Mouse (Mus musculus): ENCODE results near the gene Syk. TPM values are rescaled to one million over a fixed set of nuclear protein-coding genes. Genes with fewer than 3 reads are reported as not detected.

The Syk gene
- total RNA-seq, 2 experiments from 2014 or later, result 2.8 to 3.9 TPM

DNA sequence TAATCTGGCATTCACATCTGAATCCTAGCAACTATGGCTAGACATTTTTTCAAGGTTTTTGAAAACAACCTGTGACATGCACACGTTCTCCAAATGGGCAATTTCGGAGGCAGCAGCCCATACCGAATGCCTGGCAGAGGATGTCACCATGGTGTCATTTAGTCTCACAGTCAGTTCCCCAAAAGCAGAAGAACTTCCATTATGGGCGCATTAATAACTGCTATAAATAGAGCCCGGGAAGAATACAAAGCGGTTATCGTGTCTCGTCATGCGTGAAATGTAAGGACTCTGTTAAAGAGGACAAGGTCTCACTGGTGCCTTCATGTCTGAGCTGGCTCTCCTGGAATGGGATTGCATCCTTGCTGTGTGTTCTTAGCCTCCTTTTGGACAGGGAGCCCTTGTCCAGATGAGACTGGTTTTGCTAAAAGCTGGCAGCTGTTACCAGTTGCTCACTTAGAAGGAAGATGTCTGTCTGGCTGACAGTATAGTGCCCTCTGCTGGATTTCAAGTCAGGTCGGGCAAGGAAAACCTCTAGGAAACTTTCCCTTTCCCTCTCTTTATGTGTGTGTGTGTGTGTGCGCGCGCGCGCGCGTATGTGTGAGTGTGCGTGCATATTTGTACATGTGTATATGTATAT is 17.8 kb upstream of the Syk start:
- DNase-seq (ENCODE audit: low spot score in 2 of 2), result peak in 1 of 2 experiments; percentile 54
- intact Hi-C loops (cut with DNase I), result loop anchor here (1.0 to 5.0 kb wide), 2 partner anchors 62 to 311 kb away; no protein-coding TSS in a partner anchor

GRCm38 (mm10) chr13:52566188-52566760 is 16.7 kb upstream of the Syk start:
- intact Hi-C loops (cut with DNase I), result loop anchor here (5.0 kb wide), 1 partner anchor 61 kb away; no protein-coding TSS in a partner anchor
- DNase-seq (ENCODE audit: low spot score in 2 of 2), result no peak

GRCm38 (mm10) chr13:52566777-52567176 is 16.2 kb upstream of the Syk start:
- intact Hi-C loops (cut with DNase I), result loop anchor here (5.0 kb wide), 1 partner anchor 61 kb away; no protein-coding TSS in a partner anchor
- no peak for DNase-seq (ENCODE audit: low spot score in 2 of 2)

DNA sequence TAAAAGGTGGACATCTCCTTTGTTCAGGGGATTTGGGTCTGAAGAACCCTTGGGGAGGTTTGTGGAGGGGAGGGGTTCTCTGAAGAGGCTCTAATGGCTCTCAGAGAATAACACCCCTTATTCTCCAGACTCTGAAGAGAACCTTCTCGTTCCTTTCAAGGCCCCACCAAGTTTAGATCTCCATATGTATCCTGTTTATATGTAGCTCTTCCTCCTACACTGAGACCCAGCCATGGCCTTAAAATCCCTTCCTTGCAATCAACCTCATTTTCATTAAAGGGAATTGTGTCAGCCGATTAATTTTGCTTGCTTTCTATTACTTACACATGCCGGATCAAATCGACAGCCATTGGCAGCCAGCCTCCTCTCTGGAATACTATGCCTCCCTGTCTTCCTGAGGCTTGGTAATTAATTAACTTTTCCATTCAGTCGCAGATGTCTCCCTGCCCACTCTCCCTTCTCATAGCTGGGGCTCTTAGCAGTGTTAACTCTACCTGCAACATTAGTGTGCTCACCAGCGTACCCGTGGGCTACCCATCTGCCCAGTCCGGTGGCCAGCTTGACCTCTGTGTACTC is 13.7 kb upstream of the Syk start:
- DNase-seq (ENCODE audit: low spot score in 2 of 2), result no peak
- intact Hi-C loops (cut with DNase I), result loop anchor here (5.0 kb wide), 1 partner anchor 58 kb away; no protein-coding TSS in a partner anchor

GRCm38 (mm10) chr13:52570276-52570675 is 12.7 kb upstream of the Syk start:
- intact Hi-C loops (cut with DNase I), result no loop called here
- DNase-seq (ENCODE audit: low spot score in 2 of 2), result peak; percentile 60 to 93

GRCm38 (mm10) chr13:52571591-52572384 is 11.2 kb upstream of the Syk start:
- intact Hi-C loops (cut with DNase I), result no loop called here
- DNase-seq (ENCODE audit: low spot score in 2 of 2), result no peak

DNA sequence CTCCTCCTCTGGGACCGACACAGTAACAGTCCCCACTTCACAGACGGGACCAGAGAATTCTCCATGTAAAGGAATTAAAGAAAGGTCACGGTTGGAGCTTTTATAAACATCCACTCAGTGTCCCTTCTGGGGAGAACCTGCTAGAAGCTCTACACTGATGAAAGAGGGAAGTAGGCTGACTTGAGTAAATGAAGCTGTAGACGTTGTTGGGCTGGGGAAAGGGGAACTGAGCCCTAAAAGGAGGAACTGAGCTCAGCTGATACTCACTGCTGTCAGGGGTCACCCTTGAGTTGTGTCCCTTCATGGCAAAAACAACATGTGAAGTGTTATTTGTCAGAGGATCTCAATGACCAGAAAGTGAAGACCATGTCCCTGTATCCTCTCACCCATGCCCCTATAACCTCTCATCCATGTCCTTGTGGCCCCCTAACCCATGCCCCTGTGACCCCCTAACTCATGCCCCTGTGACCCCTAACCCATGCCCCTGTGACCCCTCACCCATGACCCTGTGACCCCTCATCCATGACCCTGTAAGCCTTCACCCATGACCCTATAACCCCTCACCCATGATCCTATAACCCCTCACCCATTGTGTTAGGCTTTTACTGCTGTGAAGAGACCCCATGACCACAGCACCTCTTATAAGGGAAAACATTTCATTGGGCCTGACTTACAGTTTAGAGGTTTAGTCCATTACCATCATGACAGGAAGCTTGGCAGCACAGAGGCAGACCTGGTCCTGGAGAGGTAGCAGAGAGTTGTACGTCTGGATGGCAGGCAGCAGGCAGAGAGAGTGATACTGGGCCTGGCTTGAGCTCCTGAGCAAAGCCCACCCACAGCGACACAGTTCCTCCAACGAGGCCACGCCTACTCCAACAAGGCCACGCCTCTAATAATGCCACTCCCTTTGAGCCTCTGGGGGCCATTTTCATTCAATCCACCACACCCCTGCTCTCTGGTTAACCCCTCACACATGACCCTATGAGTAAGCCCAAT is 10.2 kb upstream of the Syk start:
- intact Hi-C loops (cut with DNase I), result no loop called here
- DNase-seq (ENCODE audit: low spot score in 2 of 2), result peak in 1 of 2 experiments; percentile 28

- DNase-seq (ENCODE audit: low spot score in 2 of 2), result no peak
- intact Hi-C loops (cut with DNase I), result no loop called here
Measured at GRCm38 (mm10) chr13:52574311-52574710, 8.7 kb upstream of the Syk start.

GRCm38 (mm10) chr13:52575483-52575882 is 7.5 kb upstream of the Syk start:
- intact Hi-C loops (cut with DNase I), result no loop called here
- DNase-seq (ENCODE audit: low spot score in 2 of 2), result no peak

DNA sequence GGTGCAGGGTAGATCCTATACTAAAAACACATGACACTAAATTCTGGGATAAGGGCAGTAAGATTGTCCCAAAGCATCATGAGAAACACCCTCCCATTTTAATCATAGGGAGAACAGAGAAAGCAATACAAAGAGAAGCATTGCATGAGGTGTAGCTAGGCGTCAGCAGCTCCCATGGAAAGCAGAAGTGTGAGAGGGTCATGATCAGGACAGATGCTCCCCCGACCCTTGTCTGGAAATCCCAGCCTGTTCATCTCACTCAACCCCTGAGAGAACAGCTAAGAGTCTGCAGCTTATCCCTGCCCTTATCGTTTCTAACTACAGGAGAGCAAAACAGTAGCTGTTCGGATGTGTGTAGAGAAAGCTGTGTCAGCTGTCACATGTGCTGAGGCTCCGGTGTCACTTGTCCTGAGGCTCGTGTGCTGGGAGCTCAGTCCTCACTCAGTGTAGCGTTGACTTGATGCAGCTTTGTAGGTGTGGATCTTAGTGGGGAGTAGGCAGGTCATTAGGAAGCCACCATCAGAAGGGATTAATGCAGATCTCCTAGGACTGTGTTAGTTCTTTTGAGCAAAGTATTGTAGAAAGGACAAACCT is 6.9 kb upstream of the Syk start:
- DNase-seq (ENCODE audit: low spot score in 2 of 2), result no peak
- intact Hi-C loops (cut with DNase I), result no loop called here

GRCm38 (mm10) chr13:52576841-52577240 is 6.1 kb upstream of the Syk start:
- no peak for DNase-seq (ENCODE audit: low spot score in 2 of 2)
- intact Hi-C loops (cut with DNase I), result no loop called here

DNA sequence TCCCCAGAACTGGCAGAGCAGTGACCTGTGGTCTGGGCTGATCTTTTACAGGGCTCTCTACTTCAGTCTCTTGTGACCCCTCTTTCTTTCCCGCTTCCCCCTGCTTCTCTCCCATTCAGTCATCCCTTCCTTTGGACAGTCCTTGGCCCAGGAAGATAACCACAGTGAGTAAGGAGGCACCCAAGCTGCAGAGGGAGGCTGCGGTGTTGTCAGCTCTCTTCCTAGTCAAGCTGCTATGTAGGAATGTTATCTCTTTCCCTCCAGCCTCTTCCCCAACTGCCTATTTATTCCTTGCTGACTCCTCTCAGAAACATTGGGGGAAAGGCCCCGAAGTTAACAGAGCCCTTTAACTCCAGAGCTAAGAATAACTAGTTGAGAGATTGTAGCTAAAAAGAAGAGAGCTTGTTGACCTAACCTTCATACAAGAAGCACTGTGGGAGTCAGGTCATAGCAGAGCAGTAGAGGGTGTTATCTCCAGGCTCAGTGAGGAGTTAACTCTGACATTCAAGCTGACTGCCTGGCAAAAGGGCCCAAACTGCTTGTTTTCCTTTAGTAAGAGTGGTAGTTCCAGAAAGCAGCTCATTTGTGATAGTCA is 5.5 kb upstream of the Syk start:
- intact Hi-C loops (cut with DNase I), result no loop called here
- DNase-seq (ENCODE audit: low spot score in 2 of 2), result no peak

DNA sequence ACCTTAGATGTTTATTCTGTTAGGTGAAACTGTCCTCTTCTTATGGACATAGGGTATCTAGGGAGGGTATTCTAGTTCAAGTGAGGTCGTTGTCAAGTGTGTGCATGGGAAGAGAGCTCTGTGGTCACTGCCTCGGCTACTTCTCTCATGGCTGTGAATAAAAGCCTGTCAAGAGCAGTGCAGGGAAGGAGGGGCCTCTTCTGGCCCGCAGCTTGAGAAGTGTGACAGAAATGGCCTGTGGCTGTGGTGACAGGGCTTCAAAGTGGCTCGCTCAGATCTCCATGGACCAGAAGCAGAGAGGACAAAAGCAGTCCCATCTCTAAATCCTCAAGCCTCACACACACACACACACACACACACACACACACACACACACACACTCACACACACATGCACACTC is 5.0 kb upstream of the Syk start:
- intact Hi-C loops (cut with DNase I), result no loop called here
- DNase-seq (ENCODE audit: low spot score in 2 of 2), result no peak

- DNase-seq (ENCODE audit: low spot score in 2 of 2), result no peak
- intact Hi-C loops (cut with DNase I), result no loop called here
Measured at GRCm38 (mm10) chr13:52578776-52579175, 4.2 kb upstream of the Syk start.

DNA sequence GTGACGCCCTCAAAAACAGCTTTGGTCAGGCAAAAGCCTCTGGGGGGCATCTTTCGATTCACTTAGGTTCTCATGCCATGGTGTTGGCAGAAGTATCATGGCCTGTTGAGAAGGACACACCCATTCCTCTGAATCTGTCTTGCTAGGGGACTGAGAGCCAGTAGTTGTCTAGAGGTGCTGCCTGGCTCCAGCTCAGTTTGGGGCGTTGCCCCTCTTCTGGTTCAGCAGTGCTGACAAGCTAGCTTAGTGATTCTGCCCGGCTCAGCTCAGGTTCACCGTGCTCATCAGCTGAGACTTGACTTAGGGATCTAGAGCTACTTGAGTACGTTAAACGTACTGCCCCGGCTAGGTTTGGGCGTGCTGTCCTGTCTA is 481 bp upstream of the Syk start:
- no peak for DNase-seq (ENCODE audit: low spot score in 2 of 2)
- intact Hi-C loops (cut with DNase I), result no loop called here

DNA sequence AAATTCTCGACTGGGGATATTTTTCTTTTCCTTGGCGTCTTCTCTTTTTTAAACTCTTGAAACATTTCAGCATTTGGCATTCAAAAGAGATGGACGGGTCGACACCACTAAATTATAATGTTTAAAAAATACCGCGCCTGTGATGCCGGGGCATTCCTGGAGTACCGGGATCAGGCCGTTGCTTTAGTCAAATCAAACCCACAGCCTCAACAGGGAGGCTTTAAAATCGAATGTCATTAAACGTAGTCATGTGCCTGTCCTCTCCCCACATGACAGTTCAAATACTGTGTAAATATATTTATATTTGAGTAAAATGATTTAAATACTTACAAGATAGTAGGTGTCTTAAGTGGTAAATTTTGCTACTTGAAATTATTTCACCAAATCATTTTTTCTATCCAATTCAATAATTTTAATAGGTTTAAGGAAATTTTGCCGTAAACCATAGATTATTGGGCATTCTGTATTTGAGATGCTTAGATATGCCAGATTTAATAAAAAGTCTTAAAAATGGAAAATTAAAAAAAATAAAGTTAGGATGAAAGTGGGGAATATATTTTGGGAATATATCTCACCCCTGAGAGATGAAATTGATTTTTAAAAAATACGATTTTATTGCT is 1.1 kb downstream of the Syk start:
- DNase-seq (ENCODE audit: low spot score in 2 of 2), result no peak
- intact Hi-C loops (cut with DNase I), result no loop called here

DNA sequence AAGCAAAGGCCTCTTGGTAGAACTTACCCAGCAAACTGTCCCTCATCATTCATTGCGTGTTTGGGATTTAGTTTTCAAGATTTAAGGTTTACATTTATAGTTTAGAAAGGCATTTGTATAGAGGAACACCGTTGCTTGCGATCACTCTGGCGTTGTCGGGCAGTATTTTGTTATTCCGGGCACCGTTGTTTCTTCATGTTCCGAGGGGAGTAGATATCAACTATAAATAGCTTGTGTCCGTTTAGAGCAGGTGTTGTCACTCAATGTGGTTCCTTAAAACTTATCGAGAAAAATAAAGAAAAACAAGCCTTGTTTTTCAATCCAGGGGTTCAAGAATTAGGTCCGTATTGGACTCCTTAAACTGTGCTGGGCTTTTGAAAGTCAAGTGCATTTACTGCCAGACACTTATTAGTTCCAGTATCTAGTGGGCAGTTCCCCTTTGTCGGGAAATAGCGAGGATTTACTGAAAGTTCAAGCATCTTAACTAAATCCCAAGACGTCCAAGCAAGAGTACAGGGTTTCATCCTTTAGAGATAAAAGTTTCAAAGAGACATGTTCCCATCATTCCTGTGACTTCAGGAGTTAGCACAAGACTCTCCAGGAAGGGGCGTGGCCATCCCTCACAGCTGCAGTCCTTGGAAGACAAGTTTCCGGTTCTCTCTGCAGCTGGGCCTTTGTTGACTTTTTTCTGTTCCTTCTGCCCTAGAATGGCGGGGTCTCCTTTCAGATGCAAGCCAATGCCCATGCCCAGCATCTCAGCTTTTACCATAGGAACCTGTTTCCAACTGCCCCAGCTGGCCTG is 1.9 kb downstream of the Syk start:
- intact Hi-C loops (cut with DNase I), result no loop called here
- DNase-seq (ENCODE audit: low spot score in 2 of 2), result no peak

Measured in left cerebral cortex, postnatal 25 days (tissue).